Mouse (Mus musculus) thymus, adult 2 months (tissue): ENCODE results near the gene Srrt.
"Not testable (repeated sequence)": the region's sequence is repeated elsewhere in the genome, so short reads cannot be mapped to it uniquely, and the experiment has no call there.

Experiments
- CTCF ChIP-seq: fragments of 200-500 bp; IDR thresholded peaks from 2 replicates; pipeline ENCODE4 v1.5.1; 2012; ENCODE audit warnings: mild to moderate bottlenecking, control low read depth, low read length, moderate library complexity, borderline replicate concordance; ENCODE audit not compliant: control insufficient read depth, poor library complexity, insufficient read depth; ENCODE audit errors: extremely low read depth
- POLR2A ChIP-seq: fragments of 200-500 bp; IDR thresholded peaks from 2 replicates; pipeline ENCODE4 v1.6.1; 2012; ENCODE audit warnings: mild to moderate bottlenecking, low read length, control low read depth, moderate library complexity; ENCODE audit not compliant: control insufficient read depth, poor library complexity, insufficient read depth; ENCODE audit errors: extremely low read depth

DNA sequence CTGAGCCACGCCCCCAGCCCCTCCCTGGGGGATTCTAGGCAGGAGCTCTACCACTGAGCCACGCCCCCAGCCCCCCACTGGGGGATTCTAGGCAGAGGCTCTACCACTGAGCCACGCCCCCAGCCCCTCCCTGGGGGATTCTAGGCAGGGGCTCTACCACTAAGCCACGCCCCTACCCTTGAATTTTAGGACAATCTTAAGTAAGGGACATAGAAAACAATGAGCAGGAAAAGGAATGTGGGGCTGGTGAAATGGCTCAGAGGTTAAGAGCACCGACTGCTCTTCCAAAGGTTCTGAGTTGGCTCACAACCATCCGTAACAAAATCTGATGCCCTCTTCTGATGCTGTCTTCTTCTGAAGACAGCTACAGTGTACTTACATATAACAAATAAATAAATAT, 23.1 kb downstream of the Srrt start:
- not testable (repeated sequence) for TF ChIP-seq CTCF, POLR2A
